Mouse (Mus musculus): ENCODE measurements around the gene Zbtb8b. TPM values are rescaled to one million over a fixed set of nuclear protein-coding genes. Genes with fewer than 3 reads are reported as not detected.
A peak's percentile ranks its signal among the peaks of the same experiment; 100 is the strongest.
"Not testable (repeated sequence)": the region's sequence is repeated elsewhere in the genome, so short reads cannot be mapped to it uniquely, and the experiment has no call there.

Zbtb8b gene
- not detected in 2 replicates for total RNA-seq (2015; ENCODE audit: low replicate concordance)
- total RNA-seq (2017; ENCODE audit: low replicate concordance): not detected in 2 replicates

GRCm38 (mm10) chr4:129440340-129441063 lies at the start of gene Zbtb8b:
Gene Zbtb8b (minus strand): TSS chr4:129440853.
- ATAC-seq (replicated peaks; ENCODE audit: low FRiP score, poor library complexity, severe bottlenecking): peak; percentile 33; the same call in 1 of the 2 replicates

- ATAC-seq (replicated peaks; ENCODE audit: low FRiP score, poor library complexity, severe bottlenecking): no peak
Measured at GRCm38 (mm10) chr4:129481090-129481489, 40.4 kb upstream of the Zbtb8b start.

GRCm38 (mm10) chr4:129479863-129480262 lies 39.2 kb upstream of the Zbtb8b start:
- no peak for ATAC-seq (replicated peaks; ENCODE audit: low FRiP score, poor library complexity, severe bottlenecking)

GRCm38 (mm10) chr4:129476047-129476446 lies 35.4 kb upstream of the Zbtb8b start:
- ATAC-seq (replicated peaks; ENCODE audit: low FRiP score, poor library complexity, severe bottlenecking): no peak

GRCm38 (mm10) chr4:129464286-129464815 lies 23.7 kb upstream of the Zbtb8b start:
- ATAC-seq (replicated peaks; ENCODE audit: low FRiP score, poor library complexity, severe bottlenecking): peak; percentile 28

GRCm38 (mm10) chr4:129463097-129464059 lies 22.7 kb upstream of the Zbtb8b start:
- peak; percentile 56 for ATAC-seq (replicated peaks; ENCODE audit: low FRiP score, poor library complexity, severe bottlenecking)

- ATAC-seq (replicated peaks; ENCODE audit: low FRiP score, poor library complexity, severe bottlenecking): no peak
Measured at GRCm38 (mm10) chr4:129462118-129462517, 21.5 kb upstream of the Zbtb8b start.

- peak; percentile 69 for ATAC-seq (replicated peaks; ENCODE audit: low FRiP score, poor library complexity, severe bottlenecking)
Measured at GRCm38 (mm10) chr4:129461183-129461960, 20.7 kb upstream of the Zbtb8b start, which contains the start of gene Bsdc1. Gene Bsdc1 (plus strand): TSS chr4:129461581.

- ATAC-seq (replicated peaks; ENCODE audit: low FRiP score, poor library complexity, severe bottlenecking): no peak
Measured at GRCm38 (mm10) chr4:129460827-129461182, 20.2 kb upstream of the Zbtb8b start.

GRCm38 (mm10) chr4:129459726-129460125 lies 19.1 kb upstream of the Zbtb8b start:
- no peak for ATAC-seq (replicated peaks; ENCODE audit: low FRiP score, poor library complexity, severe bottlenecking)

GRCm38 (mm10) chr4:129457311-129457710 lies 16.7 kb upstream of the Zbtb8b start:
- ATAC-seq (replicated peaks; ENCODE audit: low FRiP score, poor library complexity, severe bottlenecking): not testable (repeated sequence)

GRCm38 (mm10) chr4:129456126-129456525 lies 15.5 kb upstream of the Zbtb8b start:
- ATAC-seq (replicated peaks; ENCODE audit: low FRiP score, poor library complexity, severe bottlenecking): no peak

- peak; percentile 94 for ATAC-seq (replicated peaks; ENCODE audit: low FRiP score, poor library complexity, severe bottlenecking)
Measured at GRCm38 (mm10) chr4:129455265-129455664, 14.6 kb upstream of the Zbtb8b start.

- ATAC-seq (replicated peaks; ENCODE audit: low FRiP score, poor library complexity, severe bottlenecking): no peak
Measured at GRCm38 (mm10) chr4:129451471-129452169, 11.0 kb upstream of the Zbtb8b start.

- ATAC-seq (replicated peaks; ENCODE audit: low FRiP score, poor library complexity, severe bottlenecking): no peak
Measured at GRCm38 (mm10) chr4:129450851-129451250, 10.2 kb upstream of the Zbtb8b start.

GRCm38 (mm10) chr4:129448713-129449112 lies 8.1 kb upstream of the Zbtb8b start:
- no peak for ATAC-seq (replicated peaks; ENCODE audit: low FRiP score, poor library complexity, severe bottlenecking)

GRCm38 (mm10) chr4:129447778-129448563 lies 7.3 kb upstream of the Zbtb8b start:
- no peak for ATAC-seq (replicated peaks; ENCODE audit: low FRiP score, poor library complexity, severe bottlenecking)

GRCm38 (mm10) chr4:129447360-129447759 lies 6.7 kb upstream of the Zbtb8b start:
- ATAC-seq (replicated peaks; ENCODE audit: low FRiP score, poor library complexity, severe bottlenecking): no peak

Data from erythroblast, adult 5-6 weeks (primary cell).